Mouse (Mus musculus) liver, embryonic 16.5 days (tissue): ENCODE measurements at regions not wholly inside any gene's neighbourhood (a gene's known extent, or its start where the extent isn't known, plus 50 kb on each side); places are given as distances from the start of the nearest gene placed in this dataset.
"Not testable (repeated sequence)": the region's sequence is repeated elsewhere in the genome, so short reads cannot be mapped to it uniquely, and the experiment has no call there.

Source experiments
- ATAC-seq: fragments of 200-750 bp; cut with Nextera tagmentation; 2 replicates; pipeline ENCODE4 v1.8.0; 2017; ENCODE audit warnings: low read depth, mild to moderate bottlenecking, moderate number of reproducible peaks, moderate library complexity
- H3K27ac ChIP-seq: fragments of 300-500 bp; sonication (generic); 2 replicates; pipeline ENCODE4 v1.5.1; 2014; ENCODE audit warnings: mild to moderate bottlenecking, low read length
- H3K27me3 ChIP-seq: fragments of 300-500 bp; sonication (generic); 2 replicates; pipeline ENCODE4 v1.6.1; 2014; ENCODE audit warnings: low read depth, low read length, mixed read lengths; ENCODE audit not compliant: control insufficient read depth, insufficient read depth
- H3K36me3 ChIP-seq: fragments of 300-500 bp; sonication (generic); 2 replicates; pipeline ENCODE4 v1.6.1; 2014; ENCODE audit warnings: mild to moderate bottlenecking; ENCODE audit not compliant: control insufficient read depth, insufficient read depth
- H3K4me1 ChIP-seq: fragments of 300-500 bp; sonication (generic); 2 replicates; pipeline ENCODE4 v1.6.1; 2014; ENCODE audit warnings: low read depth, low read length, mixed read lengths; ENCODE audit not compliant: control insufficient read depth
- H3K4me2 ChIP-seq: fragments of 300-500 bp; sonication (generic); 2 replicates; pipeline ENCODE4 v1.6.1; 2014; ENCODE audit warnings: low read depth, low read length, mixed read lengths
- H3K4me3 ChIP-seq: fragments of 300-500 bp; sonication (generic); 2 replicates; pipeline ENCODE4 v1.5.1; 2014; ENCODE audit warnings: low read depth, mild to moderate bottlenecking, low read length
- H3K9ac ChIP-seq: fragments of 300-500 bp; sonication (generic); 2 replicates; pipeline ENCODE4 v1.6.1; 2014; ENCODE audit warnings: low read depth, low read length
- H3K9me3 ChIP-seq: fragments of 300-500 bp; sonication (generic); replicated peaks from 2 replicates; pipeline ENCODE4 v1.6.1; 2016; ENCODE audit warnings: low read length; ENCODE audit not compliant: control insufficient read depth
- WGBS: fragments of 180-500 bp; shearing (Covaris S2); extraction: QIAGEN DNeasy Blood & Tissue Kit; methylation state at CpG from one replicate; pipeline ENCODE4 v1.1.7; 2014; ENCODE audit not compliant: insufficient replicate concordance; 5-methylcytosine and 5-hydroxymethylcytosine counted together

- no peak overlapping the region for H3K4me2 ChIP-seq
- no peak overlapping the region for H3K9ac ChIP-seq
- no peak overlapping the region for H3K27ac ChIP-seq
- no peaks in the 10 kb centered on the region for H3K9me3 ChIP-seq
- no peaks in the 10 kb centered on the region for H3K36me3 ChIP-seq
- H3K27me3 ChIP-seq, result no peaks in the 10 kb centered on the region
- 47% methylated on average over 9 of the region's 9 CpGs for WGBS
- H3K4me1 ChIP-seq, result no peaks in the 10 kb centered on the region
- ATAC-seq, result no peak
- no peak overlapping the region for H3K4me3 ChIP-seq
These were observed 126.4 kb upstream of the Camk1g start for GRCm38 (mm10) chr1:193496265-193497183.

DNA sequence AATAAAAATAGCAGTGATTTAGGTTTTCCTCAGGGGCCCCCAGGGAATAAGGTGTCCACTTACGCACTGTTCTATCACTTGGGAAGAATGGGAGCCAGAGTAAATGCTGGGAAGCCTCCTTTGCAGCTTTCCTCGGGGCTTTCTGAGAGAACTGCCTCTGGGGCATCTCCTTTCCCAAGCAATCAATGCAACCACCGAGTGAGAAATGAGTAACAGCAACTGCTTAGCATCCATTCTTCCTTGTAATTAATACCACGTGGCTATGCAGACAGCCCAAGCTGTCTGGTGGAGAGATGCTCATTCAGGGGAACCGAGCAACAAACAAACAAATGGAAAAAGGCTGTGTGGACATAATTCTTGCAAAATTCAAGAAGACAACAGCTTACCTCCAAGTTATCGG lies 117.9 kb upstream of the Camk1g start:
- H3K4me1 ChIP-seq, result no peaks in the 10 kb centered on the region
- H3K9me3 ChIP-seq, result no peaks in the 10 kb centered on the region
- H3K27me3 ChIP-seq, result no peaks in the 10 kb centered on the region
- no peak overlapping the region for H3K4me2 ChIP-seq
- H3K4me3 ChIP-seq, result no peak overlapping the region
- H3K36me3 ChIP-seq, result no peaks in the 10 kb centered on the region
- WGBS, result 55% methylated on average over 6 of the region's 6 CpGs
- H3K27ac ChIP-seq, result no peak overlapping the region
- ATAC-seq, result no peak
- H3K9ac ChIP-seq, result no peak overlapping the region

GRCm38 (mm10) chr1:193486668-193487067 lies 116.6 kb upstream of the Camk1g start:
- H3K4me2 ChIP-seq, H3K4me3 ChIP-seq, H3K4me1 ChIP-seq, H3K36me3 ChIP-seq, H3K27ac ChIP-seq, H3K27me3 ChIP-seq, H3K9ac ChIP-seq, ATAC-seq, H3K9me3 ChIP-seq: not testable (repeated sequence)
- WGBS, result 3% methylated on average over 2 of the region's 2 CpGs

- Histone ChIP-seq H3K9ac (no peak overlapping the region), H3K4me3 (no peak overlapping the region), H3K4me1 (no peaks in the 10 kb centered on the region), H3K27me3 (no peaks in the 10 kb centered on the region), H3K4me2 (no peak overlapping the region), H3K9me3 (no peaks in the 10 kb centered on the region), H3K27ac (no peak overlapping the region), H3K36me3 (no peaks in the 10 kb centered on the region)
- no peak for ATAC-seq
- 73% methylated on average over 11 of the region's 11 CpGs for WGBS
These were observed 114.9 kb upstream of the Camk1g start for GRCm38 (mm10) chr1:193484977-193485376.

DNA sequence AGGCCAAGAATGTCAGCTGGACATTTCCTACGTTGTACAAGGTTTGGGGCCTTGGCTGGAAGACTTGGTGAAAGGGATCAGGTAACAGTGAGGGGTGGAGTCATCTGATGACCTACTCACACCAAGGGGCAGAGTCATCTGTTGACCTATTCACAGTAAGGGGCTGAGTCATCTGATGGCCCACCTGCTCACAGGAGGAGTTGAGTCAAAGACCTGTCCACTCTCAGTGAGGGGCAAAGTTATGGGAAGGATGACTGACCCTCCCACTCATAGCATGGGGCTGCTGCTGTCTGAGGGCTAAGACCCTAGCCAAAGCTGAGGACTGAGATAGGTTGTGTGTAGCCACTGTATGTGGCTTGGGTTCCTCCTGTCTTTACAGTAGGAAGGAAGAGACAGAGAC lies 107.2 kb upstream of the Camk1g start:
- Histone ChIP-seq H3K4me2 (no peak overlapping the region), H3K27ac (no peak overlapping the region), H3K4me1 (no peaks in the 10 kb centered on the region), H3K4me3 (no peak overlapping the region), H3K9me3 (no peaks in the 10 kb centered on the region), H3K27me3 (no peaks in the 10 kb centered on the region), H3K9ac (no peak overlapping the region), H3K36me3 (no peaks in the 10 kb centered on the region)
- WGBS, result 54% methylated on average over 1 of the region's 1 CpGs
- ATAC-seq, result no peak

DNA sequence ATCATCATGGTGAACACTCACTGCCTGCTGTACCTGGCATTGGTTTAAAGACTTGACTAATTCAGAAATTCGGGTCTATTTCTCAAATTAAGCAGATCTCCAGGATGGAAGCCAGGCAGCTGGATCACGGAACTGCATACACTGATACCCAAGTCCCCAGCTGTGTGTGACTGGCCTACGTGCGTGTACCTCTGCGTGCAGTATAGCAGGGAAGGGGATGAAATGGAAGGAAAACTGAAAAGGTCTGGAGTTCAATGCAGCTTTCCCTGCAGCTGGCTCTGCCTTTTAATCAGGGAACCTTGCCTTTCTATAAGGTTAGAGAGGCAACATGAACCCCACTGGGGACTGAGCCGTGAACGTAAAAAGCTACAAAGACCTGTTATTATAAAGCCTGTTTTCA lies 106.7 kb upstream of the Camk1g start:
- H3K9ac ChIP-seq, result no peak overlapping the region
- H3K4me3 ChIP-seq, result no peak overlapping the region
- H3K4me2 ChIP-seq, result no peak overlapping the region
- H3K9me3 ChIP-seq, result no peaks in the 10 kb centered on the region
- no peaks in the 10 kb centered on the region for H3K27me3 ChIP-seq
- no peak for ATAC-seq
- H3K4me1 ChIP-seq, result no peaks in the 10 kb centered on the region
- WGBS, result 76% methylated on average over 7 of the region's 7 CpGs
- H3K27ac ChIP-seq, result no peak overlapping the region
- H3K36me3 ChIP-seq, result no peaks in the 10 kb centered on the region

- H3K9ac ChIP-seq, result no peak overlapping the region
- H3K4me1 ChIP-seq, result no peaks in the 10 kb centered on the region
- H3K27me3 ChIP-seq, result no peaks in the 10 kb centered on the region
- H3K9me3 ChIP-seq, result no peaks in the 10 kb centered on the region
- ATAC-seq, result no peak
- H3K4me3 ChIP-seq, result no peak overlapping the region
- H3K27ac ChIP-seq, result no peak overlapping the region
- no peak overlapping the region for H3K4me2 ChIP-seq
- H3K36me3 ChIP-seq, result no peaks in the 10 kb centered on the region
These were observed 96.2 kb upstream of the Camk1g start for GRCm38 (mm10) chr1:193466306-193466705.

DNA sequence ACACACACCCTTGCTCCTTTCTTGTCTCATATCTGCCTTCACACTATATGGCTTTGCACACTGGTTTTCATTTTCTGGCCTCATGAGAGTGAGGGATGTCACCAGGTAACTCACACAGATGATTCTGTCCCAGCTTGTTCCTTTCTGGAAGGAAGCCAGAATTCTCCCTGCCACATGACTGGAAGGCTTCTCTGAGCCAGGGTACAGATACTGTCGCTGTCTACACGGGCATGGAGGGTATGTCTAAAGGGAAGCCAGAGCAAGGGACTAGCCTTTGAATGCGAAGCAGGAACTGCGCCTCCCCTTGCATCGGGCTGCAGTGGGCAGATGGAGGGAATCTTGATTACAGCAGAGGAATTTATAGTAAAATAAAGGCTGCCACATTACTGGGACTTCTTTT lies 89.6 kb upstream of the Camk1g start:
- WGBS, result 68% methylated on average over 5 of the region's 5 CpGs
- no peak overlapping the region for H3K4me3 ChIP-seq
- no peaks in the 10 kb centered on the region for H3K4me1 ChIP-seq
- H3K27ac ChIP-seq, result no peak overlapping the region
- H3K4me2 ChIP-seq, result no peak overlapping the region
- no peaks in the 10 kb centered on the region for H3K27me3 ChIP-seq
- no peaks in the 10 kb centered on the region for H3K9me3 ChIP-seq
- no peak overlapping the region for H3K9ac ChIP-seq
- no peaks in the 10 kb centered on the region for H3K36me3 ChIP-seq
- ATAC-seq, result no peak

DNA sequence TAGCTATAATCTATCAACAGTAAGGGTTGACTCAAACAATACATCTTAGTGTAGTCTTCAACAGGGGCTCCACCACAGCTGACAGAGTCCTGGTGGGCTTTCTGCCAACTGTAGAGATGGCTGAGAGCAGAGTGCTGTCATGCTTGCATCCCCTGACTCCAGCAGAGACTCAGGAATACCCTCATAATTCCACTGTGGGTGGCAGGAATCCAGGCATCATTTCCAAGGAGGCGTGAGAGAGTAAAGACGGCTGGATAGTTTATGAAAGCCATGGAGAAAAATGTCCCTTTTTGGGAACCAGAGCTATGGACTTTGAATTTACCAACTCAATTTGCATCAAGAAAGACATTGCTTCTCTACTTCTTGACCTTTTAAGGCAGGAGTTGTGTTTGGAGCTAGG lies 87.8 kb upstream of the Camk1g start:
- no peaks in the 10 kb centered on the region for H3K9me3 ChIP-seq
- H3K4me1 ChIP-seq, result no peaks in the 10 kb centered on the region
- H3K4me2 ChIP-seq, result no peak overlapping the region
- H3K4me3 ChIP-seq, result no peak overlapping the region
- H3K9ac ChIP-seq, result no peak overlapping the region
- H3K27me3 ChIP-seq, result no peaks in the 10 kb centered on the region
- no peak for ATAC-seq
- no peak overlapping the region for H3K27ac ChIP-seq
- WGBS, result 82% methylated on average over 2 of the region's 2 CpGs
- H3K36me3 ChIP-seq, result no peaks in the 10 kb centered on the region
